Mouse (Mus musculus): Measurements from ENCODE around the gene Sqstm1. TPM values are rescaled to one million over a fixed set of nuclear protein-coding genes. Genes with fewer than 3 reads are reported as not detected.

Sqstm1 gene
- polyA plus RNA-seq, 1 experiment from 2014 or later, result 176 TPM

DNA sequence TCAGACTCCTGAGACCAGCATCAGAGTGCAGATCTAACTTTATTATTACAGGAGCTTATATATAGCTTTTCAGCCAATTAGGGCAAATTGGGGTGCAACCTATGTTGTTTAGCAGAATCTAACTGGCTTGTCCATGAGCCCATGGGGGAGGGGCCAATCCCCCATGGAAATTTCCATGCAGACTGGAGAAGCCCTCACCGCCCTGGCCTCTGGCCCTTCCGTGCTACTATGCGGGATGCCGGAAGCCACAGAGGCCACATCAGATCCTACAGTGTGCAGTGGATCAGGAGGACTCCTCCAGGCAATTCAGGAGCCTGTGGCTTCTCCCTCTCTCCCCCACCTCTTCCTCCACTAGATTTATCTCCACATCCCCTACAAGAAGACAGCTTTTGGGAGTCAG, 7.2 kb upstream of the Sqstm1 start:
- no peak overlapping the region for H3K27ac ChIP-seq (ENCODE audit: low read depth, low read length)
- no peaks in the 10 kb centered on the region for H3K27me3 ChIP-seq (replicated peaks; ENCODE audit: control insufficient read depth, insufficient read depth, low read length)
- no peak overlapping the region for H3K4me2 ChIP-seq
- no peak for DNase-seq (ENCODE audit: low spot score)
- ATAC-seq (replicated peaks; ENCODE audit: low FRiP score), result no peak
- WGBS, result 59% methylated on average over 4 of the region's 4 CpGs
- no peak overlapping the region for H3K9ac ChIP-seq (ENCODE audit: low read depth, low read length)
- H3K36me3 ChIP-seq (ENCODE audit: control insufficient read depth, insufficient read depth, low read length), result no peaks in the 10 kb centered on the region
- no peak overlapping the region for H3K4me3 ChIP-seq (ENCODE audit: low read depth, low read length)
- no peaks in the 10 kb centered on the region for H3K9me3 ChIP-seq (ENCODE audit: control insufficient read depth, low read length)
- peaks cover 40% of the 10 kb centered on the region for H3K4me1 ChIP-seq (replicated peaks; ENCODE audit: control insufficient read depth, insufficient read depth, low read length)

DNA sequence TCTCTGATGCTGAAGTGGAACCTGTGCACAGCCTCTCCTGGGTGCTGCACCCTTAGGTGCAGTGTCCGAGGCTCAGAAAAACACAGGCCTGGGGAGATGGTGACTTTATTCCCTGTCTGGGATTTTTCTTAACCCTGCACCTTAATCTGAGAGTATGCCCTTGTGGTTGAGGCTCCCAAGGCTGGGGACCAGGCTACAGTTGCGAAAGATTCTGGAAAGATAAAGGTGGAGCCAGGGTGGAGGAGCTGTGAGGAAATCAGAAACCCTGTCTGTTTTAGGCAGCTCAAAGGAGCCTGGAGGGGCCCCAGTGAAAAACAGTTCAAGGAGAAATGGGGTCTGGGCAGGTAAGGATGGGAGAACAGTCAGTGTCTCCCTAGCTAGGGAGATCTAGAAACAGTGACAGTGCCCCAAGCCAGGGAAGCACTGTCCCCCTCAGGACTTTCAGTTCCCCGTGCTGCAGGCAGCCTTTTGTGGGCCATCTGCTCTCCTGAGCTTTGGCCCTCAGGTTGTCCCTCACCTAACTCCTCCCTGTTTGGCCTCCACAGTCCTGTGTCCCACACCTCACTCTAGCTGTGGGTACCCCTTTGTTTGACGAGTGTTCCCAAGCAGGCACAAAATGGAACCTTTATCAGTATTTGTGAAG, 6.2 kb upstream of the Sqstm1 start:
- Histone ChIP-seq H3K27ac (ENCODE audit: low read depth, low read length) (no peak overlapping the region), H3K27me3 (replicated peaks; ENCODE audit: control insufficient read depth, insufficient read depth, low read length) (no peaks in the 10 kb centered on the region), H3K9ac (ENCODE audit: low read depth, low read length) (no peak overlapping the region), H3K4me3 (ENCODE audit: low read depth, low read length) (no peak overlapping the region), H3K4me2 (no peak overlapping the region), H3K4me1 (replicated peaks; ENCODE audit: control insufficient read depth, insufficient read depth, low read length) (peaks cover 43% of the 10 kb centered on the region), H3K36me3 (ENCODE audit: control insufficient read depth, insufficient read depth, low read length) (no peaks in the 10 kb centered on the region), H3K9me3 (ENCODE audit: control insufficient read depth, low read length) (no peaks in the 10 kb centered on the region)
- no peak for ATAC-seq (replicated peaks; ENCODE audit: low FRiP score)
- WGBS, result 61% methylated on average over 4 of the region's 4 CpGs
- no peak for DNase-seq (ENCODE audit: low spot score)

DNA sequence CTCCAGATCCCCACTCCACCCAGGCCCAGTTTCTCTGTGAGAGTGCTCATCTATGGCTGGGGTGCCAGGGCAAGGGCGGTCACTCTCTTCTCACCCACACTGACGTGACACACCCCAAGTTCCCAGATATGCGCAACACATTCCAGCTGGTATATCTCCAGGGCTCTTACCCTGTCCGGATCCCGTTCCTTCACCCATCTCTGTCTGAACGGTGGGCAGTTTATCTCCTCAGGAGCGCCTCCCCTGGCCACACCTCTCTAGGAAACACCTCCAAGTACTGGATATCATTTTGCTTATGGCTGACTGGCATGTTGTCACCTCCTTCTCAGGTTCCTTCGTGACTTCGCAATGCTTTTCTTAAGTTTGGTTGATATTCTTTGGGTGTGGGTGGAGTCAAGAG, 5.0 kb upstream of the Sqstm1 start:
- Histone ChIP-seq H3K27ac (ENCODE audit: low read depth, low read length) (no peak overlapping the region), H3K27me3 (replicated peaks; ENCODE audit: control insufficient read depth, insufficient read depth, low read length) (no peaks in the 10 kb centered on the region), H3K36me3 (ENCODE audit: control insufficient read depth, insufficient read depth, low read length) (no peaks in the 10 kb centered on the region), H3K4me2 (peak overlapping the region; percentile 16), H3K4me1 (replicated peaks; ENCODE audit: control insufficient read depth, insufficient read depth, low read length) (peaks cover 49% of the 10 kb centered on the region), H3K4me3 (ENCODE audit: low read depth, low read length) (no peak overlapping the region), H3K9me3 (ENCODE audit: control insufficient read depth, low read length) (no peaks in the 10 kb centered on the region), H3K9ac (ENCODE audit: low read depth, low read length) (0 out of 2 replicates have a peak overlapping the region, but pooled peaks have one; percentile 2)
- no peak for ATAC-seq (replicated peaks; ENCODE audit: low FRiP score)
- no peak for DNase-seq (ENCODE audit: low spot score)
- 36% methylated on average over 9 of the region's 9 CpGs for WGBS

DNA sequence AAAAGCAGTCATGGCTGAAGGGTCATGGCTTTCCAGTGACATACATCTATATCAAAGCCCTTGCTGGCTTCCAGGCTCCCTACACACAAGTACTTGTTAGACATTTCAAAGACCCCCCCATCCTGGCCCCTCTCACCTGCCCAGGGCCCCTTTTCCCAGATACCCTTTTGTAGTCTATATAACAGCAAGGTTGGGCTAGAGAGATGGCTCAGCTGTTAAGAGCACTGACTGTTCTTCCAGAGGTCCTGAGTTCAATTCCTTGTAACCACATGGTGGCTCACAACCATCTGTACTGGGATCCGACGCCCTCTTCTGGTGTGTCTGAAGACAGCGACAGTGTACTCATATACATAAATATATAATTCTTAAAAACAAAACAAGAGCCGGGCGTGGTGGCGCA, 4.0 kb upstream of the Sqstm1 start:
- no peak overlapping the region for H3K4me2 ChIP-seq
- no peaks in the 10 kb centered on the region for H3K27me3 ChIP-seq (replicated peaks; ENCODE audit: control insufficient read depth, insufficient read depth, low read length)
- no peaks in the 10 kb centered on the region for H3K36me3 ChIP-seq (ENCODE audit: control insufficient read depth, insufficient read depth, low read length)
- WGBS, result 86% methylated on average over 6 of the region's 6 CpGs
- no peak overlapping the region for H3K9ac ChIP-seq (ENCODE audit: low read depth, low read length)
- H3K4me3 ChIP-seq (ENCODE audit: low read depth, low read length), result no peak overlapping the region
- no peak for DNase-seq (ENCODE audit: low spot score)
- no peak for ATAC-seq (replicated peaks; ENCODE audit: low FRiP score)
- H3K27ac ChIP-seq (ENCODE audit: low read depth, low read length), result no peak overlapping the region
- peaks cover 49% of the 10 kb centered on the region for H3K4me1 ChIP-seq (replicated peaks; ENCODE audit: control insufficient read depth, insufficient read depth, low read length)
- no peaks in the 10 kb centered on the region for H3K9me3 ChIP-seq (ENCODE audit: control insufficient read depth, low read length)

DNA sequence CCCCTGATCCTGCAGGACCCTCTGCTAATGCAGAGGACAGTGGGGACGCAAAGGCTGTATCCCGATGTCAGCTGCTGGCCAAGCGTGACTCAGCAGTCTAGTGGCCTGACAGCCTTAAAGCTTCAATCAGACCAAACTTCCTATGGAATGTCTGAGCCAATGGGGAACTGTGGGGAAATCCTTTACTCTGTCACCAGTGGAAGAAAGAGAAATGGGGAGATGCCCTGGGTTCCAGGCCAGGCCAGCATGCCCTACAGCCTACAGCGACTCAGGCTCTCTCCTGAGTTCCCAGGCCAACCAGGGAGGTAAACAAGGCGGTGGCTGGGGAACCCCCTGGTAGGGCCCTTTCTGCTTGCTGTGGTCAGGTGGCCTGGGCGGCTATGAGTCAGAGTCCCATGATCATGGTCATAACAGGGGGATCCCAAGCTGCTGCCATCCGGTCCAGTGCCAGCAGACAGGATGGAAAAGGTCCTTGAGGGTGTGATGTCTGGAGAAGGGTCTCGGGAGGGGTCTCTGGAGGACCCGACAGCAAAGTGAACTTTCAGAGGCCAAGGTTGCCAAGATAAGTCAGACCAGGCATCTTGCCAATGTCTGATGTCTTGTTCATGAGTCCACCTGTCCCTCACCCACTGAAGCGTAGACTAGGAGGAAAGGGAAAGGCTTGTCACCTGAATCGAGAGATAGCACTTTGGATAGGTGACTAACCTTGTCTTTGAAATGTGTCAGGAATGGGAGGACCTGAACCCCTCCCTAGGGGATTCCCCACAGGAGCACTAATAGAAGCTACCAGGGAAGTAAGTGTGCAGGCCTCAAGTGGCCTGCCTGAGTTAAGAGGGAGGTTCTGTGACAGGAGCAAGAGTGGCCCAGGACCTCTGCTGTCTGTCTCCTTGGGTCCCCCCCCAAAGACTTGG, 2.5 kb upstream of the Sqstm1 start:
- Histone ChIP-seq H3K4me2 (no peak overlapping the region), H3K9ac (ENCODE audit: low read depth, low read length) (no peak overlapping the region)

GRCm38 (mm10) chr11:50212060-50212739, 1.6 kb upstream of the Sqstm1 start:
- 64% methylated on average over 3 of the region's 3 CpGs for WGBS
- DNase-seq (ENCODE audit: low spot score), result no peak
- no peak overlapping the region for H3K4me2 ChIP-seq

More for the DNA sequence above, 2.5 kb upstream of the Sqstm1 start:
- no peaks in the 10 kb centered on the region for H3K9me3 ChIP-seq (ENCODE audit: control insufficient read depth, low read length)
- no peak overlapping the region for H3K4me3 ChIP-seq (ENCODE audit: low read depth, low read length)
- peaks cover 38% of the 10 kb centered on the region for H3K4me1 ChIP-seq (replicated peaks; ENCODE audit: control insufficient read depth, insufficient read depth, low read length)
- no peaks in the 10 kb centered on the region for H3K36me3 ChIP-seq (ENCODE audit: control insufficient read depth, insufficient read depth, low read length)
- 59% methylated on average over 11 of the region's 11 CpGs for WGBS
- DNase-seq (ENCODE audit: low spot score), result peak; percentile 50
- no peak overlapping the region for H3K27ac ChIP-seq (ENCODE audit: low read depth, low read length)
- no peak for ATAC-seq (replicated peaks; ENCODE audit: low FRiP score)
- H3K27me3 ChIP-seq (replicated peaks; ENCODE audit: control insufficient read depth, insufficient read depth, low read length), result no peaks in the 10 kb centered on the region

DNA sequence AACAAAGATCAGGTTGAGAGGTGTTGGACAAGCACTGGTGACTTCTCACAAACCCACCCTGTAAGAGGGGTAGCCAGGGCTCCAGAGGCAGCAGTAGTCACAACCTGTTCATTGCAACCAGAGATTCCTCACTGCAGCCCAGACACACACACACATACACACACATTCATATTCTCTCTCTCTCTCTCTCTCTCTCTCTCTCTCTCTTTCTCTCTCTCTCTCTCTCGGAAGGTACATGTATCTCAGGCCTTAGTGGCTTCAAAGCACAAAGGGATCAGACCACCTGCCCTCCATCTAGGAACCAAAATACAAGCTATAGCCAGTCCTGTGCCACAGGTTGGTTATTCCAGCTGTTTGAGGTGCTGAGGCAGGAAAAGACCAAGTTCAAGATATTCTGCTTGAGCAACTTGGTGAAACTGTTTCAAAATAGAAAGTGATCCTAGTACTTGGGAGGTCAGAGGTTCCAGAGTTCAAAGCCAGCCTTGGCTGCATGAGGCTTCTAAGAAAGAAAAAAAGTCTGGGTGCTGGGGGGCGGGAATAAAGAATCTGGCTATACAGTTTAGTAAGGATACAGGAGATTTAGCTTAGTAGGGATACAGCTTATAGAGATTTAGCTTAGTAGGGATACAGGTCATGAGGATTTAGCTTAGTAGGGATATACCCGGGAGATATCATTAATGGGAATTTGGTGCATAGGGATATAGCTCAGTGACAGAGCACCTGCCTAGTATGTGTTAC, 864 bp upstream of the Sqstm1 start:
- peaks cover 12% of the 10 kb centered on the region for H3K36me3 ChIP-seq (ENCODE audit: control insufficient read depth, insufficient read depth, low read length)
- H3K4me2 ChIP-seq, result peak overlapping the region; percentile 80
- peak overlapping the region; percentile 96 for H3K27ac ChIP-seq (ENCODE audit: low read depth, low read length)
- ATAC-seq (replicated peaks; ENCODE audit: low FRiP score) (no peak), DNase-seq (ENCODE audit: low spot score) (no peak)
- H3K27me3 ChIP-seq (replicated peaks; ENCODE audit: control insufficient read depth, insufficient read depth, low read length), result no peaks in the 10 kb centered on the region
- no peaks in the 10 kb centered on the region for H3K9me3 ChIP-seq (ENCODE audit: control insufficient read depth, low read length)
- peak overlapping the region; percentile 91 for H3K9ac ChIP-seq (ENCODE audit: low read depth, low read length)
- peak overlapping the region; percentile 86 for H3K4me3 ChIP-seq (ENCODE audit: low read depth, low read length)
- peaks cover 28% of the 10 kb centered on the region for H3K4me1 ChIP-seq (replicated peaks; ENCODE audit: control insufficient read depth, insufficient read depth, low read length)
- WGBS, result 82% methylated on average over 3 of the region's 3 CpGs

More at GRCm38 (mm10) chr11:50212060-50212739, 1.6 kb upstream of the Sqstm1 start:
- Histone ChIP-seq H3K9me3 (ENCODE audit: control insufficient read depth, low read length) (no peaks in the 10 kb centered on the region), H3K36me3 (ENCODE audit: control insufficient read depth, insufficient read depth, low read length) (peaks cover 6% of the 10 kb centered on the region), H3K27me3 (replicated peaks; ENCODE audit: control insufficient read depth, insufficient read depth, low read length) (no peaks in the 10 kb centered on the region), H3K4me3 (ENCODE audit: low read depth, low read length) (no peak overlapping the region), H3K9ac (ENCODE audit: low read depth, low read length) (no peak overlapping the region), H3K27ac (ENCODE audit: low read depth, low read length) (no peak overlapping the region), H3K4me1 (replicated peaks; ENCODE audit: control insufficient read depth, insufficient read depth, low read length) (peaks cover 35% of the 10 kb centered on the region)
- ATAC-seq (replicated peaks; ENCODE audit: low FRiP score), result no peak

GRCm38 (mm10) chr11:50210101-50210504, 524 bp downstream of the Sqstm1 start:
- peaks cover 15% of the 10 kb centered on the region for H3K4me1 ChIP-seq (replicated peaks; ENCODE audit: control insufficient read depth, insufficient read depth, low read length)
- peak overlapping the region; percentile 80 for H3K4me2 ChIP-seq
- H3K36me3 ChIP-seq (ENCODE audit: control insufficient read depth, insufficient read depth, low read length), result peaks cover 26% of the 10 kb centered on the region
- no peaks in the 10 kb centered on the region for H3K27me3 ChIP-seq (replicated peaks; ENCODE audit: control insufficient read depth, insufficient read depth, low read length)
- peak overlapping the region; percentile 96 for H3K27ac ChIP-seq (ENCODE audit: low read depth, low read length)
- peak; percentile 93 for DNase-seq (ENCODE audit: low spot score)
- peak overlapping the region; percentile 91 for H3K9ac ChIP-seq (ENCODE audit: low read depth, low read length)
- ATAC-seq (replicated peaks; ENCODE audit: low FRiP score), result peak; percentile 91
- WGBS, result under 1% methylated on average over 24 of the region's 24 CpGs
- H3K9me3 ChIP-seq (ENCODE audit: control insufficient read depth, low read length), result no peaks in the 10 kb centered on the region
- peak overlapping the region; percentile 86 for H3K4me3 ChIP-seq (ENCODE audit: low read depth, low read length)

Measured in liver, embryonic 11.5 days (tissue).